Mouse (Mus musculus) E14TG2a.4 (cell line): ENCODE measurements around the gene Vkorc1.

Source experiments
- CTCF ChIP-seq: conservative IDR thresholded peaks from 2 replicates; pipeline ENCODE4 v1.5.1; 2014; ENCODE audit warnings: low read length
- NANOG ChIP-seq: IDR thresholded peaks from 2 replicates; pipeline ENCODE4 v1.6.1; 2014; ENCODE audit warnings: borderline replicate concordance, low read length, mixed read lengths
- POU5F1 ChIP-seq: IDR thresholded peaks from 2 replicates; pipeline ENCODE4 v1.6.1; 2014; ENCODE audit warnings: low read length, borderline replicate concordance

- TF ChIP-seq CTCF (no peak), POU5F1 (no peak), NANOG (no peak)
Observed at GRCm38 (mm10) chr7:127875627-127876001, 19.8 kb downstream of the Vkorc1 start.
